Mouse (Mus musculus) kidney, embryonic 15.5 days (tissue): ENCODE measurements around the gene Cdpf1. TPM values are rescaled to one million over a fixed set of nuclear protein-coding genes. Genes with fewer than 3 reads are reported as not detected.

Source experiments
- ATAC-seq: fragments of 200-750 bp; cut with Nextera tagmentation; replicated peaks from 2 replicates; pipeline ENCODE4 v1.8.0; 2017; ENCODE audit warnings: moderate TSS enrichment; ENCODE audit not compliant: low FRiP score
- H3K27ac ChIP-seq: fragments of 300-500 bp; sonication (generic); 2 replicates; pipeline ENCODE4 v1.5.1; 2015; ENCODE audit warnings: mild to moderate bottlenecking, inconsistent platforms
- H3K27me3 ChIP-seq: fragments of 300-500 bp; sonication (generic); 2 replicates; pipeline ENCODE4 v1.6.1; 2015; ENCODE audit warnings: inconsistent platforms
- H3K36me3 ChIP-seq: fragments of 300-500 bp; sonication (generic); 2 replicates; pipeline ENCODE4 v1.6.1; 2015; ENCODE audit warnings: inconsistent platforms
- H3K4me1 ChIP-seq: fragments of 300-500 bp; sonication (generic); 2 replicates; pipeline ENCODE4 v1.6.1; 2015; ENCODE audit warnings: inconsistent platforms
- H3K4me2 ChIP-seq: fragments of 300-500 bp; sonication (generic); 2 replicates; pipeline ENCODE4 v1.6.1; 2015; ENCODE audit warnings: moderate library complexity, mild to moderate bottlenecking, inconsistent platforms
- H3K4me3 ChIP-seq: fragments of 300-500 bp; sonication (generic); replicated peaks from 2 replicates; pipeline ENCODE4 v1.5.1; 2015; ENCODE audit warnings: mild to moderate bottlenecking, inconsistent platforms
- H3K9ac ChIP-seq: fragments of 300-500 bp; sonication (generic); 2 replicates; pipeline ENCODE4 v1.6.1; 2015; ENCODE audit warnings: mild to moderate bottlenecking, inconsistent platforms
- H3K9me3 ChIP-seq: fragments of 300-500 bp; sonication (generic); replicated peaks from 2 replicates; pipeline ENCODE4 v1.6.1; 2016; ENCODE audit warnings: inconsistent platforms
- WGBS: fragments of 180-500 bp; shearing (Covaris S2); methylation state at CpG from one replicate; pipeline ENCODE4 v1.1.7; 2015; ENCODE audit warnings: mixed read lengths; 5-methylcytosine and 5-hydroxymethylcytosine counted together
- polyA plus RNA-seq: library from polyadenylated mRNA; unstranded; fragments of >200 nt; fragmentation: Nextera tagmentation; extraction: Ambion mirVana; gene quantifications from 2 replicates; pipeline ENCODE4 v1.2.1, GENCODE M21; 2015

Gene Cdpf1
- polyA plus RNA-seq: 29.5 and 32.5 TPM in 2 replicates

- H3K4me1 ChIP-seq: peaks cover 16% of the 10 kb centered on the region
- peak within 1 kb of the TSS; percentile 93 for H3K27ac ChIP-seq
- 2% methylated on average over 36 of the region's 36 CpGs for WGBS
- H3K4me2 ChIP-seq: peak within 1 kb of the TSS; percentile 91
- H3K9me3 ChIP-seq: no peaks in the 10 kb centered on the region
- H3K9ac ChIP-seq: peak within 1 kb of the TSS; percentile 81
- H3K4me3 ChIP-seq: peak within 1 kb of the TSS; percentile 82
- peak; percentile 97 for ATAC-seq
- no peaks in the 10 kb centered on the region for H3K27me3 ChIP-seq
- H3K36me3 ChIP-seq: no peaks in the 10 kb centered on the region
Observed at GRCm38 (mm10) chr15:85811535-85812277, at the start of gene Cdpf1. TSS of gene Cdpf1 (minus strand) at chr15:85811697.

GRCm38 (mm10) chr15:85859490-85860031 lies 48.1 kb upstream of the Cdpf1 start, which contains the start of gene Gtse1:
TSS of gene Gtse1 (plus strand) at chr15:85859745.
- no peaks in the 10 kb centered on the region for H3K27me3 ChIP-seq
- H3K4me2 ChIP-seq: peak within 1 kb of the TSS; percentile 89
- H3K9ac ChIP-seq: peak within 1 kb of the TSS; percentile 77
- WGBS: under 1% methylated on average over 42 of the region's 42 CpGs
- peaks cover 25% of the 10 kb centered on the region for H3K4me1 ChIP-seq
- ATAC-seq: peak; percentile 98
- peak within 1 kb of the TSS; percentile 83 for H3K27ac ChIP-seq
- peak within 1 kb of the TSS; percentile 69 for H3K4me3 ChIP-seq
- peaks cover 36% of the 10 kb centered on the region for H3K36me3 ChIP-seq
- H3K9me3 ChIP-seq: no peaks in the 10 kb centered on the region

GRCm38 (mm10) chr15:85858980-85859489 lies 47.5 kb upstream of the Cdpf1 start:
- H3K27ac ChIP-seq: peak overlapping the region; percentile 83
- H3K36me3 ChIP-seq: peaks cover 31% of the 10 kb centered on the region
- peak overlapping the region; percentile 69 for H3K4me3 ChIP-seq
- no peaks in the 10 kb centered on the region for H3K9me3 ChIP-seq
- WGBS: 5% methylated on average over 15 of the region's 15 CpGs
- peak overlapping the region; percentile 89 for H3K4me2 ChIP-seq
- ATAC-seq: peak; percentile 23
- peaks cover 25% of the 10 kb centered on the region for H3K4me1 ChIP-seq
- H3K27me3 ChIP-seq: no peaks in the 10 kb centered on the region
- H3K9ac ChIP-seq: peak overlapping the region; percentile 77

- no peak overlapping the region for H3K9ac ChIP-seq
- no peak overlapping the region for H3K4me3 ChIP-seq
- no peaks in the 10 kb centered on the region for H3K4me1 ChIP-seq
- H3K27me3 ChIP-seq: no peaks in the 10 kb centered on the region
- no peak overlapping the region for H3K27ac ChIP-seq
- H3K36me3 ChIP-seq: no peaks in the 10 kb centered on the region
- no peak overlapping the region for H3K4me2 ChIP-seq
- no peak for ATAC-seq
- 87% methylated on average over 12 of the region's 12 CpGs for WGBS
- H3K9me3 ChIP-seq: no peaks in the 10 kb centered on the region
Observed at GRCm38 (mm10) chr15:85851656-85852392, 40.3 kb upstream of the Cdpf1 start.

- ATAC-seq: no peak
Observed at GRCm38 (mm10) chr15:85845071-85845470, 33.6 kb upstream of the Cdpf1 start.

GRCm38 (mm10) chr15:85841796-85842360 lies 30.4 kb upstream of the Cdpf1 start:
- no peak overlapping the region for H3K9ac ChIP-seq
- no peak overlapping the region for H3K4me3 ChIP-seq
- no peaks in the 10 kb centered on the region for H3K36me3 ChIP-seq
- no peak overlapping the region for H3K4me2 ChIP-seq
- no peaks in the 10 kb centered on the region for H3K4me1 ChIP-seq
- WGBS: 76% methylated on average over 5 of the region's 5 CpGs
- H3K27ac ChIP-seq: no peak overlapping the region
- ATAC-seq: no peak
- no peaks in the 10 kb centered on the region for H3K27me3 ChIP-seq
- no peaks in the 10 kb centered on the region for H3K9me3 ChIP-seq

More at GRCm38 (mm10) chr15:85845071-85845470, 33.6 kb upstream of the Cdpf1 start:
- Histone ChIP-seq H3K4me1 (no peaks in the 10 kb centered on the region), H3K27me3 (no peaks in the 10 kb centered on the region), H3K9ac (no peak overlapping the region), H3K9me3 (no peaks in the 10 kb centered on the region), H3K4me2 (no peak overlapping the region), H3K4me3 (no peak overlapping the region), H3K36me3 (no peaks in the 10 kb centered on the region), H3K27ac (no peak overlapping the region)

GRCm38 (mm10) chr15:85840983-85841382 lies 29.5 kb upstream of the Cdpf1 start:
- H3K4me3 ChIP-seq: no peak overlapping the region
- no peak overlapping the region for H3K4me2 ChIP-seq
- H3K36me3 ChIP-seq: 0 out of 2 replicates have a peak, but pooled peaks cover 5% of the 10 kb centered on the region
- H3K9me3 ChIP-seq: no peaks in the 10 kb centered on the region
- H3K27me3 ChIP-seq: no peaks in the 10 kb centered on the region
- no peak overlapping the region for H3K27ac ChIP-seq
- no peaks in the 10 kb centered on the region for H3K4me1 ChIP-seq
- H3K9ac ChIP-seq: no peak overlapping the region
- no peak for ATAC-seq
- WGBS: 31% methylated on average over 6 of the region's 6 CpGs

GRCm38 (mm10) chr15:85836887-85837286 lies 25.4 kb upstream of the Cdpf1 start:
- 88% methylated on average over 5 of the region's 5 CpGs for WGBS
- ATAC-seq: no peak
- no peaks in the 10 kb centered on the region for H3K27me3 ChIP-seq

GRCm38 (mm10) chr15:85835335-85835734 lies 23.8 kb upstream of the Cdpf1 start:
- Histone ChIP-seq H3K27me3 (no peaks in the 10 kb centered on the region), H3K36me3 (0 out of 2 replicates have a peak, but pooled peaks cover 5% of the 10 kb centered on the region), H3K9ac (no peak overlapping the region), H3K9me3 (no peaks in the 10 kb centered on the region), H3K4me2 (no peak overlapping the region), H3K4me3 (no peak overlapping the region), H3K4me1 (peaks cover 14% of the 10 kb centered on the region), H3K27ac (no peak overlapping the region)
- WGBS: 65% methylated on average over 3 of the region's 3 CpGs
- ATAC-seq: no peak

More at GRCm38 (mm10) chr15:85836887-85837286, 25.4 kb upstream of the Cdpf1 start:
- Histone ChIP-seq H3K36me3 (0 out of 2 replicates have a peak, but pooled peaks cover 5% of the 10 kb centered on the region), H3K9me3 (no peaks in the 10 kb centered on the region), H3K9ac (no peak overlapping the region), H3K4me1 (peaks cover 8% of the 10 kb centered on the region), H3K4me3 (no peak overlapping the region), H3K4me2 (no peak overlapping the region), H3K27ac (no peak overlapping the region)

- Histone ChIP-seq H3K9ac (peak overlapping the region; percentile 57), H3K4me1 (peaks cover 14% of the 10 kb centered on the region), H3K4me3 (peak overlapping the region; percentile 70), H3K36me3 (0 out of 2 replicates have a peak, but pooled peaks cover 5% of the 10 kb centered on the region), H3K4me2 (peak overlapping the region; percentile 83), H3K27ac (peak overlapping the region; percentile 60; the same call in 1 of the 2 replicates), H3K27me3 (no peaks in the 10 kb centered on the region), H3K9me3 (no peaks in the 10 kb centered on the region)
- 43% methylated on average over 8 of the region's 8 CpGs for WGBS
- no peak for ATAC-seq
Observed at GRCm38 (mm10) chr15:85832599-85832998, 21.1 kb upstream of the Cdpf1 start.

- peak within 1 kb of the TSS; percentile 83 for H3K4me2 ChIP-seq
- H3K4me3 ChIP-seq: peak within 1 kb of the TSS; percentile 70
- peaks cover 14% of the 10 kb centered on the region for H3K4me1 ChIP-seq
- under 1% methylated on average over 27 of the region's 27 CpGs for WGBS
- peak within 1 kb of the TSS; percentile 60; the same call in 1 of the 2 replicates for H3K27ac ChIP-seq
- no peaks in the 10 kb centered on the region for H3K9me3 ChIP-seq
- ATAC-seq: peak; percentile 90
- H3K36me3 ChIP-seq: 0 out of 2 replicates have a peak, but pooled peaks cover 5% of the 10 kb centered on the region
- peak within 1 kb of the TSS; percentile 57 for H3K9ac ChIP-seq
- H3K27me3 ChIP-seq: no peaks in the 10 kb centered on the region
Observed at GRCm38 (mm10) chr15:85831954-85832590, 20.6 kb upstream of the Cdpf1 start, which contains the start of gene Ttc38. TSS of gene Ttc38 (plus strand) at chr15:85832306.
